Mouse (Mus musculus) CH12.LX (cell line): ENCODE results near the gene Zfp976. TPM values are rescaled to one million over a fixed set of nuclear protein-coding genes. Genes with fewer than 3 reads are reported as not detected.
"Not testable (repeated sequence)": the region's sequence is repeated elsewhere in the genome, so short reads cannot be mapped to it uniquely, and the experiment has no call there.

ENCODE experiments used
- DNase-seq: peaks from one replicate; pipeline ENCODE4 v3.0.0-alpha.2; 2013; ENCODE audit errors: extremely low read depth
- H3K27ac ChIP-seq: 2 replicates; pipeline ENCODE4 v1.5.1; 2012; ENCODE audit warnings: low read depth, mild to moderate bottlenecking, control low read depth, moderate library complexity; ENCODE audit not compliant: insufficient read depth
- H3K27me3 ChIP-seq: replicated peaks from 2 replicates; pipeline ENCODE3; 2012; ENCODE audit warnings: inconsistent platforms
- H3K36me3 ChIP-seq, 2 experiments: replicated peaks in 1 of 2; 2 replicates each; pipeline versions ENCODE3 to v1.6.1; 2012; ENCODE audit warnings: inconsistent platforms in 1 of 2, low read length in 1 of 2, mild to moderate bottlenecking in 1 of 2, mixed read lengths in 1 of 2, moderate library complexity in 1 of 2; ENCODE audit not compliant: control insufficient read depth in 1 of 2, insufficient read depth in 1 of 2
- H3K4me1 ChIP-seq, 2 experiments: 2 replicates each; pipeline ENCODE4 v1.6.1; 2012; ENCODE audit warnings: inconsistent platforms in 1 of 2, moderate library complexity in 1 of 2; ENCODE audit not compliant: insufficient read depth in 2 of 2, control insufficient read depth in 1 of 2
- H3K4me2 ChIP-seq: 2 replicates; pipeline ENCODE4 v1.6.1; 2012; ENCODE audit warnings: low read depth, mild to moderate bottlenecking, control low read depth; ENCODE audit not compliant: poor library complexity, insufficient read depth, severe bottlenecking
- H3K4me3 ChIP-seq, 3 experiments: fragments of 150-350 bp in 1 of 3; sonication (generic) in 1 of 3; replicated peaks in 1 of 3; 2 replicates each; pipeline versions ENCODE3 to v1.5.1; 2011 to 2012; ENCODE audit warnings: low read depth in 2 of 3, low read length in 2 of 3, mild to moderate bottlenecking in 2 of 3, moderate library complexity in 2 of 3, control low read depth in 1 of 3, improper control_type of control experiment in 1 of 3, inconsistent platforms in 1 of 3, mixed read lengths in 1 of 3; ENCODE audit not compliant: poor library complexity in 1 of 3
- H3K79me2 ChIP-seq: replicated peaks from 2 replicates; pipeline ENCODE4 v1.6.1; 2012; ENCODE audit warnings: mild to moderate bottlenecking, moderate library complexity; ENCODE audit not compliant: control insufficient read depth, poor library complexity, insufficient read depth, severe bottlenecking; ENCODE audit errors: extremely low read depth
- H3K9ac ChIP-seq: 2 replicates; pipeline ENCODE4 v1.6.1; 2012; ENCODE audit warnings: low read depth, mild to moderate bottlenecking, control low read depth, moderate library complexity; ENCODE audit not compliant: insufficient read depth
- H3K9me3 ChIP-seq: replicated peaks from 2 replicates; pipeline ENCODE3; 2012; ENCODE audit warnings: low read length, inconsistent platforms, mixed read lengths
- CTCF ChIP-seq, 2 experiments: IDR thresholded peaks in 1 of 2; conservative IDR thresholded peaks in 1 of 2; 2 replicates each; pipeline ENCODE4 v1.5.1; 2011 to 2012; ENCODE audit warnings: low read depth in 2 of 2, low read length in 2 of 2, improper control_type of control experiment in 1 of 2, inconsistent platforms in 1 of 2, mild to moderate bottlenecking in 1 of 2, moderate library complexity in 1 of 2
- RAD21 ChIP-seq: IDR thresholded peaks from 2 replicates; pipeline ENCODE4 v1.6.1; 2011; ENCODE audit warnings: low read depth, mild to moderate bottlenecking, low read length, improper control_type of control experiment, moderate library complexity
- SMC3 ChIP-seq: IDR thresholded peaks from 2 replicates; pipeline ENCODE4 v1.6.1; 2011; ENCODE audit warnings: low read depth, low read length, improper control_type of control experiment
- dilution Hi-C: fragments of 300-500 bp; cut with MboI; formaldehyde crosslinking; loops from 2 replicates; pipeline ENCODE4 v1.14.3; 2020; ENCODE audit warnings: low sequenced_read_pairs; ENCODE audit not compliant: extremely low pct_unique_long_range_greater_than_20kb, extremely low pct_ligation_motif_present
- in situ Hi-C: fragments of 300-500 bp; cut with MboI; formaldehyde crosslinking; loops from 3 replicates; pipeline ENCODE4 v1.14.3; 2019; ENCODE audit warnings: low sequenced_read_pairs, low pct_ligation_motif_present, low pct_unique_long_range_greater_than_20kb, mixed read lengths
- polyA plus RNA-seq: library from polyadenylated mRNA; unstranded; fragments of >175 nt; gene quantifications from 2 replicates; pipeline ENCODE4 v1.2.1, GENCODE M21; 2012; ENCODE audit warnings: low read depth; ENCODE audit not compliant: insufficient read length
- total RNA-seq, 2 experiments: library from RNA; depleted of rRNA; stranded (reverse); fragments of 300-350 nt in 1 of 2; fragments of >200 nt in 1 of 2; gene quantifications; 2 replicates each; pipeline ENCODE4 v1.2.3; 2012 to 2014

Zfp976 gene
- total RNA-seq (2012; rRNA removed) (not detected in 2 replicates), total RNA-seq (2014; rRNA removed) (not detected in 2 replicates), polyA plus RNA-seq (not detected in 2 replicates)

- DNase-seq, dilution Hi-C loops, H3K27me3 ChIP-seq, H3K27ac ChIP-seq, in situ Hi-C loops, H3K79me2 ChIP-seq, H3K4me2 ChIP-seq, H3K4me1 ChIP-seq, H3K9ac ChIP-seq, H3K4me3 ChIP-seq, H3K9me3 ChIP-seq, H3K36me3 ChIP-seq: not testable (repeated sequence)
These were observed at the start of gene Zfp976 for GRCm38 (mm10) chr7:42642152-42643115. Zfp976 (minus strand) TSS chr7:42642588.

- DNase-seq, dilution Hi-C loops: not testable (repeated sequence)
These were observed 37.7 kb upstream of the Zfp976 start for GRCm38 (mm10) chr7:42680081-42680480.

GRCm38 (mm10) chr7:42679646-42680045, 37.3 kb upstream of the Zfp976 start:
- H3K9me3 ChIP-seq, H3K27ac ChIP-seq, H3K4me2 ChIP-seq, H3K9ac ChIP-seq, H3K4me3 ChIP-seq, DNase-seq, in situ Hi-C loops, H3K79me2 ChIP-seq, dilution Hi-C loops, H3K4me1 ChIP-seq, H3K36me3 ChIP-seq, H3K27me3 ChIP-seq: not testable (repeated sequence)

More at GRCm38 (mm10) chr7:42680081-42680480, 37.7 kb upstream of the Zfp976 start:
- H3K4me1 ChIP-seq, H3K79me2 ChIP-seq, H3K9ac ChIP-seq, H3K4me2 ChIP-seq, H3K9me3 ChIP-seq, H3K27ac ChIP-seq, H3K27me3 ChIP-seq, H3K4me3 ChIP-seq, H3K36me3 ChIP-seq, in situ Hi-C loops: not testable (repeated sequence)

GRCm38 (mm10) chr7:42660140-42660539, 17.8 kb upstream of the Zfp976 start:
- H3K4me2 ChIP-seq, H3K9ac ChIP-seq, H3K9me3 ChIP-seq, H3K36me3 ChIP-seq, H3K79me2 ChIP-seq, H3K27ac ChIP-seq, H3K27me3 ChIP-seq, in situ Hi-C loops, dilution Hi-C loops, H3K4me3 ChIP-seq, H3K4me1 ChIP-seq: not testable (repeated sequence)
- peak; percentile 3 for DNase-seq
- TF ChIP-seq CTCF (conservative IDR thresholded peaks at IDR 0.05 in 1 of 2, IDR thresholded peaks at IDR 0.05 in 1 of 2; ENCODE audit: low read depth in 2 of 2, low read length in 2 of 2) (peak in 1 of 2 experiments; percentile 38; a peak in 2 of 4 replicates), RAD21 (peak; percentile 15), SMC3 (peak; percentile 3; the same call in 1 of the 2 replicates)

GRCm38 (mm10) chr7:42655211-42655610, 12.8 kb upstream of the Zfp976 start:
- H3K4me1 ChIP-seq, in situ Hi-C loops, H3K9me3 ChIP-seq, dilution Hi-C loops, H3K79me2 ChIP-seq, H3K9ac ChIP-seq, H3K27me3 ChIP-seq, H3K4me2 ChIP-seq, H3K27ac ChIP-seq, DNase-seq, H3K4me3 ChIP-seq, H3K36me3 ChIP-seq: not testable (repeated sequence)

- H3K79me2 ChIP-seq, H3K4me3 ChIP-seq, H3K36me3 ChIP-seq, H3K9me3 ChIP-seq, dilution Hi-C loops, H3K4me1 ChIP-seq, H3K4me2 ChIP-seq, H3K27ac ChIP-seq, H3K27me3 ChIP-seq, H3K9ac ChIP-seq, DNase-seq, in situ Hi-C loops: not testable (repeated sequence)
These were observed 782 bp upstream of the Zfp976 start for GRCm38 (mm10) chr7:42643120-42643620.
